Mouse (Mus musculus) midbrain, postnatal 0 days (tissue): ENCODE results near the gene Ccdc114. TPM values are rescaled to one million over a fixed set of nuclear protein-coding genes. Genes with fewer than 3 reads are reported as not detected.
"Not testable (repeated sequence)": the region's sequence is repeated elsewhere in the genome, so short reads cannot be mapped to it uniquely, and the experiment has no call there.

ENCODE experiments used
- ATAC-seq: fragments of 200-750 bp; cut with Nextera tagmentation; 2 replicates; pipeline ENCODE4 v1.8.0; 2017; ENCODE audit warnings: moderate number of reproducible peaks, mild to moderate bottlenecking, moderate TSS enrichment, moderate library complexity; ENCODE audit not compliant: low FRiP score
- DNase-seq: peaks from one replicate; pipeline ENCODE4 v3.0.0-alpha.2; 2015; ENCODE audit warnings: low spot score
- H3K27ac ChIP-seq: fragments of 300-500 bp; sonication (generic); 2 replicates; pipeline ENCODE4 v1.5.1; 2014; ENCODE audit warnings: low read depth, mild to moderate bottlenecking, low read length, mixed read lengths
- H3K27me3 ChIP-seq: fragments of 300-500 bp; sonication (generic); 2 replicates; pipeline ENCODE4 v1.6.1; 2014; ENCODE audit warnings: low read length, control low read depth, mixed read lengths; ENCODE audit not compliant: insufficient read depth
- H3K36me3 ChIP-seq: fragments of 300-500 bp; sonication (generic); 2 replicates; pipeline ENCODE4 v1.6.1; 2014; ENCODE audit warnings: low read length, control low read depth, mixed read lengths; ENCODE audit not compliant: insufficient read depth
- H3K4me1 ChIP-seq: fragments of 300-500 bp; sonication (generic); 2 replicates; pipeline ENCODE4 v1.6.1; 2014; ENCODE audit warnings: mild to moderate bottlenecking, control low read depth, antibody characterized with exemption, low read length, mixed read lengths; ENCODE audit not compliant: insufficient read depth
- H3K4me2 ChIP-seq: fragments of 300-500 bp; sonication (generic); 2 replicates; pipeline ENCODE4 v1.6.1; 2014; ENCODE audit warnings: low read depth, mild to moderate bottlenecking, low read length, mixed read lengths; ENCODE audit not compliant: poor library complexity, severe bottlenecking
- H3K4me3 ChIP-seq: fragments of 300-500 bp; sonication (generic); 2 replicates; pipeline ENCODE4 v1.5.1; 2014; ENCODE audit warnings: low read depth, mild to moderate bottlenecking, low read length, moderate library complexity
- H3K9ac ChIP-seq: fragments of 300-500 bp; sonication (generic); replicated peaks from 2 replicates; pipeline ENCODE4 v1.6.1; 2014; ENCODE audit warnings: mild to moderate bottlenecking, low read length, moderate library complexity, mixed read lengths; ENCODE audit not compliant: poor library complexity, severe bottlenecking
- H3K9me3 ChIP-seq: fragments of 300-500 bp; sonication (generic); 2 replicates; pipeline ENCODE4 v1.6.1; 2016; ENCODE audit warnings: low read length, control low read depth
- CTCF ChIP-seq: IDR thresholded peaks from 2 replicates; pipeline ENCODE4 v1.5.1; 2016; ENCODE audit warnings: antibody characterized with exemption, mild to moderate bottlenecking
- WGBS: fragments of 180-500 bp; shearing (Covaris S2); extraction: QIAGEN DNeasy Blood & Tissue Kit; methylation state at CpG from one replicate; pipeline ENCODE4 v1.1.7; 2014; 5-methylcytosine and 5-hydroxymethylcytosine counted together
- polyA plus RNA-seq: library from polyadenylated mRNA; unstranded; fragments of >200 nt; fragmentation: Nextera tagmentation; extraction: Ambion mirVana; gene quantifications from 2 replicates; pipeline ENCODE4 v1.2.1, GENCODE M21; 2015
- total RNA-seq: library from RNA; depleted of rRNA; stranded (reverse); fragments of >200 nt; gene quantifications from 2 replicates; pipeline ENCODE4 v1.2.3, GENCODE M21; 2014; rRNA removed

Ccdc114 gene
- total RNA-seq (4.2 and 7.2 TPM in 2 replicates), polyA plus RNA-seq (4.3 and 5.8 TPM in 2 replicates)

DNA sequence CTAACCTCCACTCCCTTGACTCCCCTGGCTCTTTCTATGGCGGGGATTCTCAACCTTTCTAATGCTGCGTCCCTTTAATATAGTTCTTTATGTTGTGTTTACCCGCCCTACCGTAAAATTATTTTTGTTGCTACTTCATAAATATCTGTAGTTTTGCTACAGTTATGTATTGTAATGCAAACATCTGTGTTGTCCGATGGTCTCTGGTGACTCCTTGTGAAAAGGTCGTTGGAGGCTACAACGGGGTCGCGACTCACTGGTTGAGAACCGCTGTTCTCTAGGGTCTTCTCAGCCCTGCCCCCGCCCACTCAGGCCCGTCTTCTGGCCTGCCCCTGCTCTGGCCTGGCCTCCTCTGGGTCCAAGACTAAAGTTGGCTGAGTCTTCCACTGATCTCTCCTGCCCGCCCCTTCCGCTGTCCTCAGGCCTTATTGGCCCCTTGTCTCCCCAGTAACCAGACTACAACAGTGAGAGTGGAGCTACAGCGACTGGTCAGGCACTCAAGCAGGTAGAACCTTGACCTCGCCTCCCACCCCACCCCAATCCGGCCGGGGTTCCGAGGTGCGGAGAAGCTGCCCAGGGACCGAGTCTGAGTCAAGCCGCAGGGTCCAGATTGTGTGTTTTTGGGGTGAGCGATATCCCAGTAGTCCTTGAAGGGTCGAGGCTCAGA is at the start of gene Ccdc114:
Gene Ccdc114 (plus strand): TSS at position 311 of the 667 bp plus-strand sequence.
- H3K36me3 ChIP-seq, result no peaks in the 10 kb centered on the region
- H3K4me2 ChIP-seq, result peak within 1 kb of the TSS; percentile 80
- no peak for TF ChIP-seq CTCF
- no peaks in the 10 kb centered on the region for H3K27me3 ChIP-seq
- peak within 1 kb of the TSS; percentile 59 for H3K9ac ChIP-seq
- H3K4me1 ChIP-seq, result peaks cover 3% of the 10 kb centered on the region; the same call in 1 of the 2 replicates
- WGBS, result 5% methylated on average over 24 of the region's 24 CpGs
- peak within 1 kb of the TSS; percentile 50 for H3K4me3 ChIP-seq
- H3K27ac ChIP-seq, result peak within 1 kb of the TSS; percentile 75
- DNase-seq, result peak; percentile 65
- H3K9me3 ChIP-seq, result no peaks in the 10 kb centered on the region
- peak; percentile 64 for ATAC-seq

DNA sequence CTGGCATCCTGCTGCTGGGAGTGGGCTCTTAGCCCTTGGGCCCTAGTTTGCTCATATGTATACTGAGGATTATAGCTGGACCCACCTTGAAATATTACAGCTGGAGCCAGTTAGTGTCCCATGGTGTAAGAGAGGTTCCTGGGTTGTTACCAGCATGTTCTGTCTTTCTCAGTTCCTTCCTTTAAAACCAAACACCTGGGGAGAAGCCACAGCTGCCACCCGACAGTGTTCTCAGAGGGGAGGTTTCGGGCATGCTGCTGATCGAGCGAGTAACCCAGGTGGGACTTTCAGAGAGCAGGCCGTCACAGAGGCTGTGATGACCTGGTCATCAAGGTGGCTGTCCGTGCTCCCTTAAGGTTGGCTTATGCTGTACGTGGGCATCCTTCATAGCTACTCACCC is 47.0 kb upstream of the Ccdc114 start:
- no peak overlapping the region for H3K27ac ChIP-seq
- ATAC-seq (no peak), DNase-seq (no peak)
- H3K9ac ChIP-seq, result no peak overlapping the region
- H3K4me3 ChIP-seq, result no peak overlapping the region
- H3K4me1 ChIP-seq, result peaks cover 7% of the 10 kb centered on the region; the same call in 1 of the 2 replicates
- H3K9me3 ChIP-seq, result no peaks in the 10 kb centered on the region
- H3K27me3 ChIP-seq, result no peaks in the 10 kb centered on the region
- 95% methylated on average over 7 of the region's 7 CpGs for WGBS
- peaks cover 40% of the 10 kb centered on the region for H3K36me3 ChIP-seq
- no peak for TF ChIP-seq CTCF
- no peak overlapping the region for H3K4me2 ChIP-seq

DNA sequence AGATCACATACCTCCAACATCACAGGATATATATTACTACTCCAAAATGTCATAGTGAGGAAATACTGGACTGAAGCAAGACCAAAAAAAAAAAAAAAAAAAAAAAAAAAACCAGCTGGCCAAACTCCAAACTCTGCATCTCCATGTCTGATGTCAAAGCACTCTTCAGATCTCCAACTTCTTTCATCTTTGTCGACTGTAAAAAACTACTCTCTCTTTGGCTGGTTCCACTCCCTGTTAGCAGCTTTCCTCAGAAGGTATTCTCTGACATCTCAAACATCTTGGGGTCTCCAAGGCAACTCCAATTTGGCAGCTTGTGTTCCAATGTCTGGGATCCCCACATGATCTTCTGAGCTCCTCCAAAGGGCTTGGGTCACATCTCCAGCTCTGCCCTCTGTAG is 45.6 kb upstream of the Ccdc114 start, which contains the start of gene Grin2d:
Gene Grin2d (minus strand): TSS at position 101 of the 400 bp plus-strand sequence.
- H3K9ac ChIP-seq, H3K27me3 ChIP-seq, H3K4me1 ChIP-seq, H3K27ac ChIP-seq, H3K9me3 ChIP-seq, ATAC-seq, H3K4me2 ChIP-seq, DNase-seq, H3K4me3 ChIP-seq: not testable (repeated sequence)
- peaks cover 50% of the 10 kb centered on the region for H3K36me3 ChIP-seq
- 91% methylated on average over 1 of the region's 1 CpGs for WGBS

DNA sequence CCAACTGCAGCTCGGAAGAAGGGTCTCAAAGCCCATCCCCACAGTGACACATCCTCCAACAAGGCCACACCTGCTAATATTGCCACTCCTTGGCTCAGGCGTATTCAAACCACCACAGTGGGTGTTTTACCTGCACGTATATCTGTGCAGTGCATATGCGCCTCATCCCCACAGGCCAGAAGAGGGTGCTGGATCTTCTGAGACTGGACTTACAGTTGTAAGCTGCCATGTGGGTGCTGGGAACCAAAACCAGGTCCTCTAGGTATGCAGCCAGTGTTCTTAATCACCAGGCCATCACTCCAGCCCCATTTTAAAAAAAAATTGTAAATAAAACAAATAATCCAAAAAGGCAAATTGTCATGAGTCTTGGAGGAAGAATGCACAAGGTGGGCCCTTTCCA is 43.3 kb upstream of the Ccdc114 start:
- 97% methylated on average over 4 of the region's 4 CpGs for WGBS
- TF ChIP-seq CTCF, result no peak
- ATAC-seq (no peak), DNase-seq (no peak)
- Histone ChIP-seq H3K9ac (no peak overlapping the region), H3K4me2 (no peak overlapping the region), H3K4me3 (no peak overlapping the region), H3K27ac (no peak overlapping the region), H3K4me1 (no peaks in the 10 kb centered on the region), H3K9me3 (no peaks in the 10 kb centered on the region), H3K27me3 (no peaks in the 10 kb centered on the region), H3K36me3 (peaks cover 63% of the 10 kb centered on the region)

DNA sequence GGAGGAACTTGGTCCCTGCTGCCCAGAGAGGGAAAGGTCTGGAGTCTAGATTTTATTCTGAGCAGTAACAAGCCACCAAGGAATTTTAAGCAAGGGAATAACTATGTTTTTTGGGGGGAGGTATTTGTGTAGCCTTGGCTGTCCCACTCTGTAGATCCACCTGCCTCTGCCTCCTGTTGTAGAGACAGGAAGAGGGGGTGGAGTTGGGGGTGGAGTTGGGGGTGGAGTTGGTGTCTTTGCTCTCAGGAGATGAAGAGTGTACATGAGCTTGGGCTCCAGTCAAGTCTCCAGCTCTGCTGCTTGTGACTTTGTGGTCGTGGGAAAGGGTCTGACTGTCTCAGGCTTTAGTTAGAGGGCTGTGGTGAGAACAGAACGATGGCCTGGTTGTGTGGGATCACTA is 42.9 kb upstream of the Ccdc114 start:
- DNase-seq (no peak), ATAC-seq (no peak)
- TF ChIP-seq CTCF, result no peak
- H3K4me2 ChIP-seq, result no peak overlapping the region
- no peak overlapping the region for H3K4me3 ChIP-seq
- no peaks in the 10 kb centered on the region for H3K9me3 ChIP-seq
- WGBS, result 93% methylated on average over 2 of the region's 2 CpGs
- H3K27me3 ChIP-seq, result no peaks in the 10 kb centered on the region
- H3K9ac ChIP-seq, result no peak overlapping the region
- no peak overlapping the region for H3K27ac ChIP-seq
- peaks cover 58% of the 10 kb centered on the region for H3K36me3 ChIP-seq
- no peaks in the 10 kb centered on the region for H3K4me1 ChIP-seq

DNA sequence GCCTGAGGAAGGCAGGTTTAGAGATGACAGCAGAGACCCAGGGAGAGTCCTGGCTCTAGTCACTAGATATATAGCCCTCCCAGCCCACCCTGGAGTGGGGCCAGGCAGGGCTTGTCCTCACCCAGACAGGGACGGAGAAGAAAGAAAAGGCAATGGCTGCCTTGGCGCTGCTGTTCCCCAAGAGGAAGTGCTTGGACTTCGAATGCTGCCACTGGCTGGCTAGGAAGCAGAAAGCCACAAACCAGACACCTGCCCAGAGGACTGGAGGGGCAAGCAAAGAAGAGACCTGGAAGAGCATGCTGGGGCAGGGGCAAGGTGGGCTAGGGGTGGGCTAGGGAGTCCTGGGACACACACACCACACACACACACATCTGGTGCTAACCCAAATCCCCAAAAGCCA is 36.6 kb upstream of the Ccdc114 start:
- H3K27ac ChIP-seq, result no peak overlapping the region
- H3K36me3 ChIP-seq, result peaks cover 28% of the 10 kb centered on the region
- 49% methylated on average over 3 of the region's 3 CpGs for WGBS
- H3K4me1 ChIP-seq, result no peaks in the 10 kb centered on the region
- ATAC-seq (no peak), DNase-seq (no peak)
- H3K27me3 ChIP-seq, result no peaks in the 10 kb centered on the region
- 0 out of 2 replicates have a peak overlapping the region, but pooled peaks have one; percentile 24 for H3K9ac ChIP-seq
- no peak for TF ChIP-seq CTCF
- no peak overlapping the region for H3K4me3 ChIP-seq
- H3K4me2 ChIP-seq, result no peak overlapping the region
- no peaks in the 10 kb centered on the region for H3K9me3 ChIP-seq
